Mouse (Mus musculus) urinary bladder, adult 2 months (tissue): ENCODE results near the gene Dpy19l3. TPM values are rescaled to one million over a fixed set of nuclear protein-coding genes. Genes with fewer than 3 reads are reported as not detected.

Experiments used
- DNase-seq: peaks from one replicate; pipeline ENCODE4 v3.0.0; 2022; ENCODE audit warnings: low spot score
- polyA plus RNA-seq: library from polyadenylated mRNA; depleted of rRNA; stranded (reverse); fragments of >200 nt; gene quantifications from 2 replicates; pipeline ENCODE4 v1.2.3, GENCODE M21; 2012

The Dpy19l3 gene
- polyA plus RNA-seq, 1 experiment: 7.2 TPM

DNA sequence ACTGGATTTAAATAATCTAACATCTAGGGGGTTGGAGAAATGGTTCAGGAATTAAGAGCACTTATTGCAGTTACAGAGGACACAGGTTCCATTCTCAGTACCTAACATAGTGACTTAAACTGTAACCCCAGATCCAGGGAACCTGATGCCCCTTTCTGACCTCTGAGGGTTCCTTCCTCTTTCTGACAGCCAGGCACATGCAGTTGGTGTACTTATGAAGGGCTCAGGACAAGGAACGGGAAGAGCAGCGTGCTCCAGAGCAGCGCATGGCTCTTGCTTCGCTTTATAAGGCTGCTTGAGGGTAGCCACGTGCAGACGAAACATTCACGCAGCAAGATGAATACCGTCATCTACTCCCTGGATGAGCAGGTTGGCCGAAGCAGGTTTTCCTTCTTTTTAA, 3.4 kb downstream of the Dpy19l3 start:
- no peak for DNase-seq

DNA sequence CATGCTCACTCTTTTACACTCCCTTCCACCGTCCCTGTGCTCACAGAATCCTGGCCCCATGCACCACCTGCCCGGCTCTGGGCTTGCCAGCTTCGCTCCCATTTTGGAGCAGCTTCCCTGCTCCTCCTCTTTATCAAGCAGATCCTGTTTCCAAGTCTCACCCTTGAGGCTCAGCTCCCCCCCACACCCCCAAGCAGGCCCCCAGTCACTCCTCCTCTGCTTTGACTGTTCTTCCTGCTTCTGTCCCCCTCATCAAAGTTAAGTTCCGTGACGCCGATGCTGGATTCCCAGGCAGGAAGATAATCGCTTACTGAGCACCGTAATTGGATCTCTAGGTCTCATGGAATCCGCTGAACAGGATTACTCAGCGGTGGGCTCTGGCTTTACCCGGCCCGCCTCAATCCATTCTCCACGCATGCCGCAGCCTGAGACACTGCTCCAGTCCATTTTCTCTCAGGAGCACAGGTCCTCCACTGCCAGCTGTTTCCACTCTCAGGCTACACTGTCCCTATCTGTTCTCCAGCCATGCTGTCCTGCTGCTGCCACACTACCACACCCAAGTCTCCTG, 6.8 kb downstream of the Dpy19l3 start:
- no peak for DNase-seq

DNA sequence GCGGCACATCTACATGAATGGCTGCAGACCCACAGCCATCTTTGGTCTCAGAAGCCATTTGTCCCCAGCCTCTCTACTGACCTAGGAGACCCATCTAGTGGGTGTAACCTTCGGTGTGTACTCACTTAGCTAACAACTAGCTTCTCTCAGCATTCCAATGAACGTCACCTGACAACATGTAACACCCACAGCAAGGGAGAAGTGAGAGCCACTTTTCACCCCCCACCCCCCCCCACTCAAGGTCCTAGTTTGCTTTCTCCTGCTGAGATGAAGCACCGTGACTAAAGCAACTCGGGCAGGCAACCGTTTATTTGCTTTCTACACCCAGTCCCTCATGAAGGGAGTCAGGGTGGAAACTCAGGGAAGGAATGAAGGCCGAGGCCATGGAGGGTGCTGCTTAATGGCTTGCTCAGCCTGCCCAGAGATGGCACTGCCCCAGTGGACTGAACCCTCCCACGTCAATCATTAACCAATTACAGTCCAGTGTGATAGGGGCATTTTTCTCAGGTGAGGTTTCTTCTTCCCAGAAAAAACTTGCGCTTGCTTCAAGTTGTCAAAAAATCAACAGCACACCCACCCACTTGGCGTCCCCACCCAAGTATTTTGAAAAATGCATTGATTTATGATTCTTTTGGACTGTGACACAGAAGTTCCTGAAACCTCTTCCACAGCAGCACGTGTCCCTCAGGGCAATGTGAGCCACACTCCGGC, 7.4 kb downstream of the Dpy19l3 start:
- DNase-seq: no peak

DNA sequence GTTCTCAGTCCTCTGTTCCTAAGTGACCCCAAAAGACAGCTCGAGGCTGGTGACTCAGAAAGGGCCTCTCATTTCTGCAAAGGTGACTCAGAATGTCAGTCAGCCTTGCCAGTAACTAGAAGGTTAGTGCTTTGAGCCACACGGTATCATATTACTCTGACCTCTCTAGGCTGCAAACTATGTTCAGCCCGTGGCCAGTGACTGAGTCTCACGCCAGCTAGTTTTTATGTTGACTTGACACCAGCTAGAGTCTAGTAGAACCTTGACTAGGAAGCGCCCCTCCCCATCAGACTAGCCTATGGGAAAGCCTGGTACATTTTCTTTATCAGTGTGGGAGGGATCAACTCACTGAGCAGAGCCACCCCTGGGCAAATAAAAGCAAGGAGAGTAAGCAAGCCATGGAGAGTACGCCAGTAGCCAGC, 9.0 kb downstream of the Dpy19l3 start:
- no peak for DNase-seq

DNA sequence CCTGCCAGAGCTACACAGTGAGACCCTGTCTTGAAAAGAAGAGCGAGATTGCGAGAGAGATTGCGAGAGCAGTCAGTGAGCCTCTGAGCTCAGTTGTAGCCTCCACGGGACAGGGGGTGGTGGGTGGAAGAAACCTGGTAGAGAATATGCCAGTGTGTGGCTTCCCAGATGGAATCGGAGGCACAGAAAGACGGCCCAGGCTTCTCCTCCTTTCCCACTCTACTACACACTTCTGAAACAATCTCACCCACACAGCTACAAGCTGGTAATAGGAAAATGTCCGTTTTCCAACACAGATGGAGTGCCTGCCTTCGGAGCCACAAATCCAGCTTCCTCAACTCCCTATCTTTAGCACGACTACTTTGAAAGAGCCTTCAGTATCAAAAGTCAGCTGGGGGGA, 9.5 kb downstream of the Dpy19l3 start:
- DNase-seq: no peak

DNA sequence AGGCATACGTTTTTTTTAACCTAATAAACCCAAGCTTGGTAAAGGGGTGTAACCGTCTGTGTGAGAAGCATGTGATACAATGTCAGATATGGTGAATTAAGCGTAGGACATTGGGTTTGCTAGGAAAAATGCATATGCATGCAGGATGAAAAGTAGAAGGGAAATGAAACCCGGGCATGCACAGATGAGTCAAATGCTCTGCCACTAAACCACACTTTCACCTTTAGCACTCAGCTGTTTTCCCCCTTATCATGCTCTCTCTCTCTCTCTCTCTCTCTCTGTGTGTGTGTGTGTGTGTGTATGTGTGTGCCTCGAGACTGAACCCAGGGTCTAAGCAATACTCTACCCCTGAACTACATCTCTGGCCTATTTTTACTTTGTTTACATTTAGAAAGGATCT, 11.9 kb downstream of the Dpy19l3 start:
- no peak for DNase-seq

DNA sequence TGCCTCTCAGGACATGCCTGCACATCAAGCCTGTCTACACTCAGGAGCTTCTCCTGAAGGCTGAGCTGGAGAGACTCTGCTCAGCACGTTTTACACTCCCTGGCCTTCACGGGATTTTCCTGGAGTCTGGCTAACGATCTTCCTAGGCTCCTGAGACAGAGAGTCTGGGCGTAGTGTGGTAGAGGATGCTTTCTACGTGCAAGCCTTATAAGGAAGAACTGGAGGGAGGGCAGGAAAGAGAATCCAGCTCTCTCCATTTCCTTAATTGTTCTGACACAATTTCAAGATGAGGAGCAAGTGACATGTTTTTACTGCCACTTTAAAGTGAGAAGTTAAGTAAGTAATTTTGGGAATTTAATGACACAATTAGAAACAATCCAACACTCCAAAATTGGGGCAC, 12.4 kb downstream of the Dpy19l3 start:
- DNase-seq: no peak

DNA sequence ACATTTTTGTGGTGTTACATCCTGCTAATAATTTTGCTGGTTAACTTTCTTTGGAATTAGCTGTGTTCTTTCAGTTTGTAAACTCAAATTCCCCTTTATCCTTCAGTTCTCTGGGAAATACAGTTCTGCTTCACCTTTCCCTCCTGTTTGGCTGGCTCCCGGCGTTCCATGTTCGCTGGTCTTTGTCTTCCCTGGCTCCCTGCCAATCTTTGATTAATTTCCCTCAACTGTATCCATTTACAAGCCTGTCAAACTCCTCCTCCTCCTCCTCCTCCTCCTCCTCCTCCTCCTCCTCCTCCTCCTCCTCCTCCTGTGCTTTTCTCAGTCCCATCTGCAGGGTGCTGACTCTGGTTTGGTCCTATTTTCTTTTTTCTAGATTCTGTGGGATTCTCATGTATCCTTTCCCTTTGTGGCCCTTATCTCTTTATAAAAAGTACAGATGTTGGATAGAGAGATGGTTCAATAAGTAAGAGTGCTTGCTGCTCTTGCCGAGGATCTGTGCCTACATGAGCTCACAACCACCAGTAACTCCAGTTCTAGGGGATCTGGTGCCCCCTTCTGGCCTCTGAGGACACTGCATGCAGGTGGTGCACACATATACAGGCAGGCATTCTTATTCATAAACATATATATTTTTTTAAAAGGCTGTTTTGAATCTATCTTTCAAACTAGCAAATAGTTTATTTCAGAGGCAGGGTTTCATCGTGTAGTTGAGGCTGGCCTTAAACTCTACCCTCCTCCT, 13.6 kb downstream of the Dpy19l3 start:
- DNase-seq: no peak

DNA sequence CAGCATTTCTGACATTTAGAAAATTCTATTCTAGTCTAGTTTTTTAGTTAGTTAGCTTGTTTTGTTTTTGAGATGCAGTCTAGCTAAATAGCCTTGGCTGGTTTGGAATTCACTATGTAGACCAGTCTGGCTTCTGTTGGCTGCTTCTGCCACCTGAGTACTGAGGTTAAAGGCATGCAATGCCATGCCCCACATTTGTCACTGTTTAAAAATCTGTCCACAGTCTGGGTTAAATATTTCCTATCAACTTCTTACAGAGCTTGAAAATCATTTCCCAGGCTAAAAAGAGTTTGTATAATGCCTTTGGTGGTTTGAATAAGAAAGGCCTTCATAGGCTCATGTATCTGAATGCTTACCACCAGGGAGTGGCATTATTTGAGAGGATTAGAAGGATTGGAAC, 15.4 kb downstream of the Dpy19l3 start:
- no peak for DNase-seq

DNA sequence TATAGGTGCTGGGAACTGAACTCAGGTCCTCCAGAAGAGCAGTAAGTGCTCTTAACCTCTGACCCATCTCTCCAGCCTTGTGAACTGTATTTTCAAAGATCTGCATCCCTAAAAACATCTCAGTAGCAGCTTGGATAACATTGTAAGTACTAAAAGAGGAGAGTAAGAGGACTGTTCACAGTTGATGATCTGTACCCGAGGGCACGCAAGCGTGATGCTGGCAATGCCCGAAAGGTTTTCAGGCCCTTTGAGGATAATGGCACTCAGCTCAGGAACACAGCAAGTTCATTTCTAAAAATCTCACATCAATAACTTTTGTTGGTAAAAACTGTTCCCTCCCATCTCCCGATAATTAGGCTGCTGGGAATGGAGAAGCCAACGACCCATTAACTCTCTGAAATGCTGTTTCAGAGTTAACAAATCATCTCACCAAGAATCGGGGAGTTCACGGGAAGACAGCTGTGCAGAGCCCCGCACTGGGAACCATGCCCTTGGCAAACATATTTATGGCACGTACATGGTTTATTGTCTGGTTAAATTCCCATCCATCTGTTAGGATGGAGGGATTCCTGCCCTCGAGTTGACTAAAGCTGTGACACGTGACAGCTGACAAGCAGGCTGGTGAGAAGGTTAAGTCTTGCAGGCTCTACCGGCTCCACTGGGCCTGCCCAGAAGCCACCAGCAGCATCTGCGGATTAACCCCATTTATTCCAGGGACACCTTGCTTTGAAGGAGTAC, 20.8 kb downstream of the Dpy19l3 start:
- DNase-seq: no peak

DNA sequence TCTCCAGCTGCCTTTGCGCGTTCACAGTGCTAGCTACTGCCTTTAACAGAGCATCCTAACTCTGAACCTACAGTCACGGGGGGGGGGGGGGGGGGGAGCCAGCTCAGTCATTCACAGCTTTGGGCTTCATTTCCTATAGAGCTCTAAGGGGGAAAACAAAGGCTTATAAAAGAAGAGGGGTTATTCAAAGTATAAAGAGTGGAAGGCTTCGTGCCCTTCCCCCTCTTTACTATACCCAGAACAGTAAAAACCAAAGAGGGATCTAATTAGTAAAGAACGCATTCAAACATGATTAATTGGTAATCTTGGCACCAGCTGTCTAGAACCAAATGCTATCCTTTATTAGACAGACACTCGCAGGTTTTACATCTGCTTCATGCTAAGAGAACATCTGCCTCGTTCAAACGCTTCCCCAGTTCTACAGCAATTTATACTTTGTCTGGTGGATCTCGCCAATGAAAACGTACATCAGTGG, 21.6 kb downstream of the Dpy19l3 start:
- no peak for DNase-seq

DNA sequence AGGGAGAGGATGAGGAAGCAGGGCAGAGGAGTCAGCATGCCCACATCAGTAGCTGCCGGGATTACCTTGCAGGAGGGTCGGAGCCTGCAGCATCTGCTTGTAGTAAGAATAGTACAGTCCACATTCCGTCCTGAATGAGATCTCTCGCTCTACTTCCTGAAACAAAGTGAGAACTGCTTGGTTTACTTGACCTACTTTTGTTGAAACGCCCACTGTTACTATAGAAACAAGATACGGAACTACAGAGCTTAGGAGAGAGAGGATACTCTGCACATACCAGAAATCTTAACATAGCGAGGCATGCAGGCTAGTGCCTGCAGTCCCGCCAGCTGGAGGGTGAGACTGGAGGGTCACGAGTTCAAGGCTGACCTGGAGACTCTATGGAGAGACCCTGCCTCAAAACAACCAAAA, 24.6 kb downstream of the Dpy19l3 start:
- DNase-seq: no peak

DNA sequence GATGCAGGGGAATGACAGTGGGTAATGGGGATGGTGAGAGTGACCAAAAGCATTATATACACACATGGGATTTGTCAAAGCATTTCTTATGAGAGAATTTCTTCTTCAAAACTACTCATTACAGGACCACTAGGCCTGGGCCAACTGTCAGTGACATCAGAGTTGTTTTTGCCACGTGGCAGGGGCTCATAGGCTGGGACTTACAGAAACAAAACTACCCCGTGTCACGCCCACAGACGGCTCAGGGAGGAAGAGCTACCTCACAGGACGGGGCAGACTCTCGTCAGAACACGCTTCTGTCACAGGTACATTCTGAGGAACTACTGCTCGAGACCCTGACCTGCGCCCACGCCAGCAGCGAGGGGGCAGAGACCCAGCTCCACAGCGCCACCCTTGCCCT, 25.9 kb downstream of the Dpy19l3 start:
- no peak for DNase-seq

DNA sequence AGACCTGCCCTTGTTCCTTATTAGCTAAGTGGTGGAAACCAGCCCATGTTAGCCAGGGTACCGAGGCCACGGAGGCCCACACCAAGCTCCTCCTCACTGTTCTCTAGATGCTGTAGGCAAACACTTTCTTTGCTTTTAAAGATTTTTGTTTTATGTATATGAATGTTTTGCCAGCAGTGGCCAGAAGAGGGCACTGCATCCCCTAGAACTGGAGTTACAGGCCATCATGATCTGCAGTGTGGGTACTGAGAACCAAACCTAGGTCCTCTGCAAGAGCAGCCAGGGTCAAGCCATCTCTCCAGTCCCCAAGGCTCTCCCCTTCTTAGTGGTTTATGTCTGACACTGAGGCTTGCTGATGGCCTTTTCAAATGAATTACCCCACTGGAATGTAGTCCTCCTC, 31.2 kb downstream of the Dpy19l3 start:
- no peak for DNase-seq

DNA sequence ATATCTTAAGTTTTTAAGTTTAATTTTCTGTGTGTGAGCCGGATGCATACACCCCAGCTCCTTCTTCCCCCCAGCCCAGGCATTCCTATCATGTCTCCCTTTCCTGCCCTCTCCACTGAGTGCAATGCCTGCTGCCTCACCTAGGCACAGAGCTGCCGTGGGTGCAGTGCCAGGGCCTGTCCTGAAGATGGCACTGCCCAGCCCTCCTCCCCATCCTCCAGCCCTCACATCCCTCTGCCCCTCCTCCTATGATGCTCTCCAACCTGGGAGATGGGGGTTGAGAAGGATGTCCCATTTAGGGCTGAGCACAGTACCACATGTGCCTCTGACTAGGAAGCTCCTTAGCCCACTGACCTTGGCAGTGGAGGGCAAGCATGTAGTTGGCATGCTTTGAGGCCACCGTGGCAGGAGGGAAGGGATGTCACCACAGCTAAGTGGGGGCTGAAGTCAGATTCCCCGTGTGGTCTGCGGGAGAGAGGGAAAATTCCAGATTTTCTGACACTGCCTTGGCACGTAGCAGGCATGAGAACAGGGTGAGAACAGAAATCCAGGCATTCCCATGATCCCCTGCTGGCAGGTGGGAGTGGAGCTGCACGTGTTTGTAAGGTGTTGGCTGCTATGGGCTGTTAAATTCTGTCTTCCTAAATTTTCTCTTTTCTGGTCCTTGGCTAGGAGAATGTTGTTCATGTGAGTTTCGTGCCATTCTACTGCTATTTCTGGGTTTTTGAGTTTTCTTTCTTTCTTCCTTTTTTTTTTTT, 35.7 kb downstream of the Dpy19l3 start:
- no peak for DNase-seq

DNA sequence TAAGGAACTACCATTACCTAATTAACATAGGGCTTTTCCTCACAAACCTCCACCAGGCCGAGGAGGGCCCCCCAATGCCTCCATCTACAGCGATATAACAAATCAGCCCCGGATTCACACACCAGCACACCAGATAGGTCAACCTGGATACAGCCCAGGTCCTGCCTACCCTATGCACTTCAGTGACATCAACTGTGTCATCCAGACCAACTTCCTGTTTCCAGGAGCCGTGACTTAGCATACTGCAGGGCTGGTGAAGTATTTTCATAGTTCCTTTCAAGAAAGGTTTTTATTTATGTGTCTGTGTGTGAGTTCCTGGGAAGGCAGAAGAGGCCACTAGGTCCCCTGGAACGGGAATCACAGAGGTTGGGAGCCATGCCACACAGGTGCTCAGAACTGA, 43.9 kb downstream of the Dpy19l3 start:
- no peak for DNase-seq

DNA sequence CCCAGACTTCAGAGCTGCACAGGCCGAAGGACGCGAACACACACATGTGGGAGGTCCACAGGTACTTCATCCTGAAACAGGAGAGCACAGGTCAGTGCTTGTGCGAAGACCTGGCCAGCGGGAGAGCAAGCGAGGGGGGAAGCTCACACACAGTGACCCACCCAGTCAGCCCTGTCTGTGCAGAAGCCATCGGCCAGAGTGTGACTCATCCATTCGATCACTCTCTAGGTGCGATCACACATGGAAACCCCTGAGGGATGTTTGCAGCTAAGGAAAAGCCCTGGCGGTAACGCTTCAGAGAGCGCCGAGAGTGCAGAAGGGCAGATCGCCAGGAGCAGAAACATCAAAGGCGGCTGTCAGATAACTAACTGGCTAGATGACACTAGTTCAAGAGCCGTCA, 46.2 kb downstream of the Dpy19l3 start:
- no peak for DNase-seq

DNA sequence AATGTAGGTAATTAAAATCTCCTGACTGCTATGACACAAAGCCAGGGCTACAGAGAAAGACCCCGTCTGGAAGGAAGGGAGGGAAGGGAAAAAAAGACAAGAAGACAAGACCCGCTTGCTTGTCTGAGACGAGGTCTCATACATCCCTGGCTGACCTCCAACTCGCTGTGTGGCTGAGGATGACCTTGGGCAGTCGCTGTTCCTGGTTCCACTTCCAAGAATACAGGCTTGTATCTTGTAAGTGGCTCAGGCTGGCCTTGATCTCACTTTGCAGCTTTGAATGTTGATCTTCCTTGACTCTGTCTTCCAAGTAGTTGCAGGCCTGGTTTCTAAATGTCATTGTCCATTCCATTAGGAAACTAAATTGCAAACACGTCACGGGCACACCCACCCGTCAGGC, 55.2 kb downstream of the Dpy19l3 start:
- DNase-seq: no peak

DNA sequence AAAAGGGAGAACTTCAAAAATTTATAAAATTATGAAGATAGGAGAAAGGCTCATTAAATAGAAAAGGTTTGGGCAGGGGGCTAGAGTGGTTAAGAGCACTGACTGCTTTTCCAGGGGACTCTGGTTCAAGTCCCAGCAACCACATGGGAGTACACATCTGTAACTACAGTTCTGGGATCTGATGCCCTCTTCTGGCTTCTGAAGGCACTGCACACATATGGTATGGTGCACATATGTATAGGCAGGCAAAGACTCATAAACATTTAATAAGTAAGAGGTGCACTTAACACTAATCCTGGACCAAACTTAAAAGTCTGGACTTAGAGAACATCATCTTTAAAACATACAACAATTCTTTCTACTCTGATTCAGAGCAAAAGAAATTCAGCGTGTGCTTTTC, 56.2 kb downstream of the Dpy19l3 start:
- no peak for DNase-seq

DNA sequence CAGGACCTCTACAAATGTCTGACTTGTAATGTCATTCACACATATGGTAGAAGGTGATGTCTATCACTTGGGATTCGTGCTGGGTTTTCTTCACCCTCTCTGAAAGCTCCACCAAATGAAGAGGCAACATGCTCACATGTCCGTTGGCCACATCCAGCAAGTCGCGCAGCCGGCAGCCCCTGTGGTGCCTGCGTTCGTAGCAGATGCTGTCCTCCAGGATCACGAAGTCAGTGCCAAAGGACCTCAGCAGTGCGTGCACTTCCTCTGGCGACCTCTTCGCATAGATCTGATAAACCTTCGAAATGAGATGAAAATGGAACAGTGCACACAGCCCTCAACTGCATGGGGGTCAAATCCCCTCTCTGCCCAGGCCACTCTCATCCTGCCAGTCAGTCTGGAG, 61.6 kb downstream of the Dpy19l3 start:
- no peak for DNase-seq

DNA sequence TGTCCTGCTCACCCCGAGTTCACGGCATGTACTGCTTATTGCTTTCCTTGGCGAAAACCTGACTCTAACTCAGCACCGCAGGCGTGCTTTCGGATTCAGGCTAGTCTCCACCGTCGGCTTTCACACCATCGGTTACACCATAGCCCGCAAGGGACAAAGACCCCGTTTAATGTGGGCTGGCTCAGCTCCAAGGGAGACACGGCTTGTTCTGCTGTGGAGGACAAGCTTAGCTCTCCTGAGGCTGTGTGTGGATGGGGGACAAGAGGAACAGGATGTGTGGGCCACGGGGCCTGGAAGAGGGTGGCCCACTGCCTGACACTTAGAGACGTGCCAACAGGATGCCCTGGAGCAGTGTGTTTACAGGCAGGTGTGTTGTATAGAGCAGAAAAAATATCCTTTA, 62.1 kb downstream of the Dpy19l3 start:
- no peak for DNase-seq
